Mouse (Mus musculus): Measurements from ENCODE around the gene Kcnmb4. TPM values are rescaled to one million over a fixed set of nuclear protein-coding genes. Genes with fewer than 3 reads are reported as not detected.

Gene Kcnmb4
- polyA plus RNA-seq, 1 experiment from 2014 or later: 9.5 TPM

GRCm38 (mm10) chr10:116402742-116403425 is 70.8 kb downstream of the Kcnmb4 start:
- no peaks in the 10 kb centered on the region for H3K4me1 ChIP-seq (replicated peaks; ENCODE audit: control insufficient read depth, insufficient read depth, low read length)
- H3K9ac ChIP-seq (ENCODE audit: low read length): no peak overlapping the region
- no peaks in the 10 kb centered on the region for H3K36me3 ChIP-seq (ENCODE audit: control insufficient read depth, insufficient read depth, low read length)
- H3K27me3 ChIP-seq (ENCODE audit: control insufficient read depth, insufficient read depth, low read length): no peaks in the 10 kb centered on the region
- H3K4me2 ChIP-seq (ENCODE audit: low read depth, low read length, severe bottlenecking): no peak overlapping the region
- no peak overlapping the region for H3K4me3 ChIP-seq (ENCODE audit: low read depth, low read length)
- no peak for DNase-seq (ENCODE audit: low spot score)
- H3K27ac ChIP-seq (ENCODE audit: low read depth, low read length): no peak overlapping the region
- 91% methylated on average over 6 of the region's 6 CpGs for WGBS
- ATAC-seq (replicated peaks; ENCODE audit: low FRiP score): no peak
- H3K9me3 ChIP-seq (ENCODE audit: control insufficient read depth, low read length): no peaks in the 10 kb centered on the region

- DNase-seq (ENCODE audit: low spot score) (no peak), ATAC-seq (replicated peaks; ENCODE audit: low FRiP score) (no peak)
- no peaks in the 10 kb centered on the region for H3K27me3 ChIP-seq (ENCODE audit: control insufficient read depth, insufficient read depth, low read length)
- H3K27ac ChIP-seq (ENCODE audit: low read depth, low read length): no peak overlapping the region
- peak overlapping the region; percentile 12; the same call in 1 of the 2 replicates for H3K4me2 ChIP-seq (ENCODE audit: low read depth, low read length, severe bottlenecking)
- no peak overlapping the region for H3K9ac ChIP-seq (ENCODE audit: low read length)
- WGBS: 62% methylated on average over 12 of the region's 12 CpGs
- H3K36me3 ChIP-seq (ENCODE audit: control insufficient read depth, insufficient read depth, low read length): no peaks in the 10 kb centered on the region
- H3K9me3 ChIP-seq (ENCODE audit: control insufficient read depth, low read length): no peaks in the 10 kb centered on the region
- H3K4me1 ChIP-seq (replicated peaks; ENCODE audit: control insufficient read depth, insufficient read depth, low read length): no peaks in the 10 kb centered on the region
- no peak overlapping the region for H3K4me3 ChIP-seq (ENCODE audit: low read depth, low read length)
These were observed 75.7 kb downstream of the Kcnmb4 start for GRCm38 (mm10) chr10:116397973-116398372.

- Histone ChIP-seq H3K4me2 (ENCODE audit: low read depth, low read length, severe bottlenecking) (peak overlapping the region; percentile 12; the same call in 1 of the 2 replicates), H3K9ac (ENCODE audit: low read length) (no peak overlapping the region), H3K4me3 (ENCODE audit: low read depth, low read length) (no peak overlapping the region), H3K27ac (ENCODE audit: low read depth, low read length) (no peak overlapping the region), H3K4me1 (replicated peaks; ENCODE audit: control insufficient read depth, insufficient read depth, low read length) (no peaks in the 10 kb centered on the region), H3K36me3 (ENCODE audit: control insufficient read depth, insufficient read depth, low read length) (no peaks in the 10 kb centered on the region), H3K27me3 (ENCODE audit: control insufficient read depth, insufficient read depth, low read length) (no peaks in the 10 kb centered on the region), H3K9me3 (ENCODE audit: control insufficient read depth, low read length) (no peaks in the 10 kb centered on the region)
- ATAC-seq (replicated peaks; ENCODE audit: low FRiP score): no peak
- 49% methylated on average over 14 of the region's 14 CpGs for WGBS
- DNase-seq (ENCODE audit: low spot score): no peak
These were observed 76.1 kb downstream of the Kcnmb4 start for GRCm38 (mm10) chr10:116397573-116397972.

- 84% methylated on average over 13 of the region's 13 CpGs for WGBS
- Histone ChIP-seq H3K9ac (ENCODE audit: low read length) (no peak overlapping the region), H3K27ac (ENCODE audit: low read depth, low read length) (no peak overlapping the region), H3K36me3 (ENCODE audit: control insufficient read depth, insufficient read depth, low read length) (no peaks in the 10 kb centered on the region), H3K4me3 (ENCODE audit: low read depth, low read length) (no peak overlapping the region), H3K9me3 (ENCODE audit: control insufficient read depth, low read length) (no peaks in the 10 kb centered on the region), H3K4me1 (replicated peaks; ENCODE audit: control insufficient read depth, insufficient read depth, low read length) (no peaks in the 10 kb centered on the region), H3K4me2 (ENCODE audit: low read depth, low read length, severe bottlenecking) (no peak overlapping the region), H3K27me3 (ENCODE audit: control insufficient read depth, insufficient read depth, low read length) (no peaks in the 10 kb centered on the region)
- ATAC-seq (replicated peaks; ENCODE audit: low FRiP score) (no peak), DNase-seq (ENCODE audit: low spot score) (no peak)
These were observed 76.7 kb downstream of the Kcnmb4 start for GRCm38 (mm10) chr10:116396966-116397365.

GRCm38 (mm10) chr10:116396279-116396678 is 77.4 kb downstream of the Kcnmb4 start:
- Histone ChIP-seq H3K4me3 (ENCODE audit: low read depth, low read length) (no peak overlapping the region), H3K27ac (ENCODE audit: low read depth, low read length) (no peak overlapping the region), H3K27me3 (ENCODE audit: control insufficient read depth, insufficient read depth, low read length) (no peaks in the 10 kb centered on the region), H3K4me2 (ENCODE audit: low read depth, low read length, severe bottlenecking) (no peak overlapping the region), H3K9ac (ENCODE audit: low read length) (no peak overlapping the region), H3K36me3 (ENCODE audit: control insufficient read depth, insufficient read depth, low read length) (no peaks in the 10 kb centered on the region), H3K9me3 (ENCODE audit: control insufficient read depth, low read length) (no peaks in the 10 kb centered on the region), H3K4me1 (replicated peaks; ENCODE audit: control insufficient read depth, insufficient read depth, low read length) (no peaks in the 10 kb centered on the region)
- WGBS: 89% methylated on average over 5 of the region's 5 CpGs
- ATAC-seq (replicated peaks; ENCODE audit: low FRiP score) (no peak), DNase-seq (ENCODE audit: low spot score) (no peak)

- no peak overlapping the region for H3K4me3 ChIP-seq (ENCODE audit: low read depth, low read length)
- no peaks in the 10 kb centered on the region for H3K4me1 ChIP-seq (replicated peaks; ENCODE audit: control insufficient read depth, insufficient read depth, low read length)
- H3K4me2 ChIP-seq (ENCODE audit: low read depth, low read length, severe bottlenecking): no peak overlapping the region
- no peak overlapping the region for H3K9ac ChIP-seq (ENCODE audit: low read length)
- H3K9me3 ChIP-seq (ENCODE audit: control insufficient read depth, low read length): no peaks in the 10 kb centered on the region
- H3K27ac ChIP-seq (ENCODE audit: low read depth, low read length): no peak overlapping the region
- DNase-seq (ENCODE audit: low spot score) (no peak), ATAC-seq (replicated peaks; ENCODE audit: low FRiP score) (no peak)
- no peaks in the 10 kb centered on the region for H3K27me3 ChIP-seq (ENCODE audit: control insufficient read depth, insufficient read depth, low read length)
- H3K36me3 ChIP-seq (ENCODE audit: control insufficient read depth, insufficient read depth, low read length): no peaks in the 10 kb centered on the region
- 11% methylated on average over 4 of the region's 4 CpGs for WGBS
These were observed 79.1 kb downstream of the Kcnmb4 start for GRCm38 (mm10) chr10:116394585-116394984.

- no peaks in the 10 kb centered on the region for H3K9me3 ChIP-seq (ENCODE audit: control insufficient read depth, low read length)
- H3K4me1 ChIP-seq (replicated peaks; ENCODE audit: control insufficient read depth, insufficient read depth, low read length): no peaks in the 10 kb centered on the region
- no peak overlapping the region for H3K4me2 ChIP-seq (ENCODE audit: low read depth, low read length, severe bottlenecking)
- no peaks in the 10 kb centered on the region for H3K27me3 ChIP-seq (ENCODE audit: control insufficient read depth, insufficient read depth, low read length)
- H3K4me3 ChIP-seq (ENCODE audit: low read depth, low read length): no peak overlapping the region
- no peaks in the 10 kb centered on the region for H3K36me3 ChIP-seq (ENCODE audit: control insufficient read depth, insufficient read depth, low read length)
- ATAC-seq (replicated peaks; ENCODE audit: low FRiP score) (no peak), DNase-seq (ENCODE audit: low spot score) (no peak)
- no peak overlapping the region for H3K27ac ChIP-seq (ENCODE audit: low read depth, low read length)
- no peak overlapping the region for H3K9ac ChIP-seq (ENCODE audit: low read length)
- WGBS: 84% methylated on average over 9 of the region's 9 CpGs
These were observed 79.7 kb downstream of the Kcnmb4 start for GRCm38 (mm10) chr10:116393790-116394475.

- H3K4me1 ChIP-seq (replicated peaks; ENCODE audit: control insufficient read depth, insufficient read depth, low read length): no peaks in the 10 kb centered on the region
- no peaks in the 10 kb centered on the region for H3K36me3 ChIP-seq (ENCODE audit: control insufficient read depth, insufficient read depth, low read length)
- H3K27me3 ChIP-seq (ENCODE audit: control insufficient read depth, insufficient read depth, low read length): peaks cover 2% of the 10 kb centered on the region; the same call in 1 of the 2 replicates
- no peak overlapping the region for H3K27ac ChIP-seq (ENCODE audit: low read depth, low read length)
- no peak for DNase-seq (ENCODE audit: low spot score)
- no peaks in the 10 kb centered on the region for H3K9me3 ChIP-seq (ENCODE audit: control insufficient read depth, low read length)
- WGBS: 51% methylated on average over 6 of the region's 6 CpGs
- H3K4me3 ChIP-seq (ENCODE audit: low read depth, low read length): no peak overlapping the region
- no peak for ATAC-seq (replicated peaks; ENCODE audit: low FRiP score)
- H3K4me2 ChIP-seq (ENCODE audit: low read depth, low read length, severe bottlenecking): no peak overlapping the region
- no peak overlapping the region for H3K9ac ChIP-seq (ENCODE audit: low read length)
These were observed 84.8 kb downstream of the Kcnmb4 start for GRCm38 (mm10) chr10:116388840-116389239.

Measured in forebrain, embryonic 11.5 days (tissue).